Mouse (Mus musculus): ENCODE measurements around the gene Gse1. TPM values are rescaled to one million over a fixed set of nuclear protein-coding genes. Genes with fewer than 3 reads are reported as not detected.
"Not testable (repeated sequence)": the region's sequence is repeated elsewhere in the genome, so short reads cannot be mapped to it uniquely, and the experiment has no call there.

Gene Gse1
- polyA plus RNA-seq, 1 experiment = 17.1 TPM

DNA sequence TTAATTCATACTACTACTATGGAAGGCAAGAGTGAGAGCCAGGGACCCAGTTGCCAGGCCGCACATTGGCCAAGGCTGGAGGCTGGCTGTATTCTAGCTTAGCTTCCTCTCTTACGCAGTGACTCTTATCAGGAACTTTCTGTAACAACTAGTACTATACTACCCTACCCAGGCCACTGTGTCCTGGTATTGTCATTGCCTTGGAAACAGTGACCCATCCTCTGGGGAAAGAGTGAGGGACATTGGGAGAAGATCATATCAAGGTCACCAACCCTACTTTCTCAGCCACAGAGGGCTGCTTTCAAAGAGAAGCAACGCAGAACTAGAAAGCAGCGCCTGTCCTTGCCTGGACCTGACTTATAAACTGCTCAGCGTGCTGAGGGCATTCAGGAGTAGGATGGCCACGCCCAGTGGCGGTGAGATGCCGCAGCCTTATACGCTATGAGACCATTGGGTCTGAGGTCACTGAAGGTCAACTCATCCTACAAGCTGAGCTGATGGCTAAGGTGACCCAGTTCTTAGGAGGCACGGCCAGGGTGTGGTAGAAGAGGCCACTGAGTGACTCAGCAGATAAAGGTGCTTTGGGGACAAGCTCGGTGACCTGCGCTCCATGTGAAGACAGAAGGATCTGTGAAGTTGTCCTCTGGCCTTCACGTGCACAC, 100.2 kb downstream of the Gse1 start:
- Histone ChIP-seq H3K27me3 (ENCODE audit: control insufficient read depth) (no peaks in the 10 kb centered on the region; the same call in 1 of the 2 replicates), H3K9me3 (ENCODE audit: control insufficient read depth, low read length) (no peaks in the 10 kb centered on the region), H3K4me1 (ENCODE audit: control insufficient read depth) (peaks cover 63% of the 10 kb centered on the region), H3K36me3 (ENCODE audit: control insufficient read depth) (no peaks in the 10 kb centered on the region), H3K4me3 (replicated peaks) (no peak overlapping the region)
- TF ChIP-seq GATA1 (IDR thresholded peaks at IDR 0.05; ENCODE audit: low read length) (no peak), TAL1 (IDR thresholded peaks at IDR 0.05; ENCODE audit: low read length) (no peak)

DNA sequence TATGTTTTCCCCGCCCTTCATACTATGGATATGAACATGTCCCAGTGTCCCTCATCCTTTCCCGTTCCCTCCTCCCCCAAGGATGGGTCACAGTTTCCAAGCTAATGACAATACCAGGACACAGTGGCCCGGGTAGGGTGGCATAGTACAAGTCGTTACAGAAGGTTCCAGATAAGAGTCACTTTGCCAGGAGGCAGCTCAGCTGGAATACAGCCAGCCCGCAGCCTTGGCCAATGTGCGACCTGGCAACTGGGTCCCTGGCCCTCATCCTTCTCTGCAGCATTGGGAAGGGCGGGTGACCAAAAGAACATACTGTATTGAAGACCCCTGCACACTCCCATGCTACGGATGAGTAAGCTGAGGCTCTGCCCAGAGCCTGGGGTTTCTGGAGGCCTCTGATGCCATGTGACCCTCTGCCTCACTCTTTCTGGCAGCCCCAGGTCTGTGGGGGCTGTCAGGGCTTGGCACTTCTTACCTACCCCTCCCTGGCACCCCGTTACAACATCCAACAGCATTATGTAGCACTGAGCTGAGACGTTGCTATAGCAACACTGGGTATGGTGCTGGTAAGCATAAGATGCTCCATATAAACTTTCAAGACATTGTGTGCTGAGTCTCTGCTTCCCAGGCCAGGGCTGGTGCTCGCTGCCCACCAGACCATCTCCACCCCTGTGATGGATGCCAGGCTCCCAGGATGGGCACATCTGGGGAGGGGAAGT, 100.9 kb downstream of the Gse1 start:
- TF ChIP-seq GATA1 (IDR thresholded peaks at IDR 0.05; ENCODE audit: low read length) (no peak), TAL1 (IDR thresholded peaks at IDR 0.05; ENCODE audit: low read length) (no peak)
- Histone ChIP-seq H3K27me3 (ENCODE audit: control insufficient read depth) (no peaks in the 10 kb centered on the region; the same call in 1 of the 2 replicates), H3K9me3 (ENCODE audit: control insufficient read depth, low read length) (no peaks in the 10 kb centered on the region), H3K4me3 (replicated peaks) (no peak overlapping the region), H3K4me1 (ENCODE audit: control insufficient read depth) (peaks cover 65% of the 10 kb centered on the region), H3K36me3 (ENCODE audit: control insufficient read depth) (no peaks in the 10 kb centered on the region)

DNA sequence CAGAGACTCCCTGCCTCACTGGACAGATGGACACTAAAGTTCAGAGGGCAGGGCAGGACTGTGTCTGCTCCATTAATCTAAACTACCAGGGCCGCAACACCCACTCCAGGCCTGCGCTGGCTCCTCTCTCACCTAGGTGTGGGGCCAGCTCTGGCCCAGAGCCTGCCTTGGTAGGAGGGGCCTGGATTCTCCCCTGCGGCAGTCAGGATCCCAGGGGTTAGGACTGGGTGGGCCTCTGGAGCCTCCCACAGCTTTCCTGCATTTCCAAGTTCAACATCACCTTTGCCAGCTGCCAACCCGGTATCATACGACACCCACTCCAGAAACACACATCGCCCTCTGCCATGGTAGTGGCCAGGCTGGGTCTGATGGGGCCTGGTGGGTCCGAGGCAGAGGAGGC, 102.8 kb downstream of the Gse1 start:
- H3K36me3 ChIP-seq (ENCODE audit: control insufficient read depth) = no peaks in the 10 kb centered on the region
- no peaks in the 10 kb centered on the region for H3K9me3 ChIP-seq (ENCODE audit: control insufficient read depth, low read length)
- no peak overlapping the region for H3K4me3 ChIP-seq (replicated peaks)
- H3K27me3 ChIP-seq (ENCODE audit: control insufficient read depth) = peaks cover 14% of the 10 kb centered on the region
- peaks cover 68% of the 10 kb centered on the region for H3K4me1 ChIP-seq (ENCODE audit: control insufficient read depth)
- TF ChIP-seq TAL1 (IDR thresholded peaks at IDR 0.05; ENCODE audit: low read length) (no peak), GATA1 (IDR thresholded peaks at IDR 0.05; ENCODE audit: low read length) (no peak)

DNA sequence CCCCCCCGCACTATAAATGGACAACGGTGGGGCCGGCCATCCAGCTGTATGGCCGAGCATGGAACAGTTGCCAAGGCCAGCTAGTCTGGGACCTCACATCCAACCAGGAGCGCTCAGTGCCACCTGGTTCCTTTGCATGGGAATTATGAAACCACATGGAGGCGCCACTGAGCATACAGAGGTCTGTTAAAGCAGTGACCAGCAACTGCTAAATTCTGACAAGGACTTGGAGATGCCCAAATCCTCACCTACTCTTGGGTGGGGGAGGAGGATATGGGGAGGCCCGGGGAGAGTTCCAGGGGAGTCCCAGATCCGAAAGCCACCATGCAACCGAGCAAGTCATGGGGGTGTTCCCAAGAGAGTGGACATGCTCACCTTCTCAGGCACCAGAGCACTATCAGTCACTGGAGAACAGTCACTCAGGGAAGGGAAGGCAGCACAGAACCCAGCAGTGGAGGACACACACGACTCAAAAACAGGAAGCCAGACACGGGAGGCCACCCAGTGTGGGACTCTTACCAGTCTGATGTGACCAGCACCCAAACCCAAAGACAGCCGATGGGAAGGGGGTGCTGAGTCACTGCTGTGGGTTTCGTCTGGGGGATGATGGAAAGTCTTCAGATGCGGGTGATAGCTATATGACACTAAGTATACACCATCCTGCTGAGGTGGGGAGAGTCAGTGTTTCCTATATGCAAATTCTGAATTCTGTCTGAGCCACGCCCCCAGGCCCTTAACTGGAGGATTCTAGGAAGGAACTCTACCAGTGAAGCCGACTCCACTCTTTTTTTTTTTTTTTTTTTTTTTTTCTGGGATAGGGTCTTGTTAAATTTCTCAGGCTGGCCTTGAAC, 104.3 kb downstream of the Gse1 start:
- H3K4me3 ChIP-seq (replicated peaks) = no peak overlapping the region
- no peaks in the 10 kb centered on the region for H3K36me3 ChIP-seq (ENCODE audit: control insufficient read depth)
- H3K4me1 ChIP-seq (ENCODE audit: control insufficient read depth) = peaks cover 68% of the 10 kb centered on the region

GRCm38 (mm10) chr8:120333681-120334080, 105.4 kb downstream of the Gse1 start:
- no peak for TF ChIP-seq TAL1 (IDR thresholded peaks at IDR 0.05; ENCODE audit: low read length)
- no peak for TF ChIP-seq GATA1 (IDR thresholded peaks at IDR 0.05; ENCODE audit: low read length)
- peaks cover 61% of the 10 kb centered on the region for H3K4me1 ChIP-seq (ENCODE audit: control insufficient read depth)
- H3K27me3 ChIP-seq (ENCODE audit: control insufficient read depth) = peaks cover 21% of the 10 kb centered on the region
- no peaks in the 10 kb centered on the region for H3K36me3 ChIP-seq (ENCODE audit: control insufficient read depth)
- H3K4me3 ChIP-seq (replicated peaks) = no peak overlapping the region
- H3K9me3 ChIP-seq (ENCODE audit: control insufficient read depth, low read length) = peaks cover 3% of the 10 kb centered on the region

More for the DNA sequence above, 104.3 kb downstream of the Gse1 start:
- Histone ChIP-seq H3K9me3 (ENCODE audit: control insufficient read depth, low read length) (no peaks in the 10 kb centered on the region), H3K27me3 (ENCODE audit: control insufficient read depth) (peaks cover 20% of the 10 kb centered on the region)
- TF ChIP-seq TAL1 (IDR thresholded peaks at IDR 0.05; ENCODE audit: low read length) (no peak), GATA1 (IDR thresholded peaks at IDR 0.05; ENCODE audit: low read length) (no peak)

DNA sequence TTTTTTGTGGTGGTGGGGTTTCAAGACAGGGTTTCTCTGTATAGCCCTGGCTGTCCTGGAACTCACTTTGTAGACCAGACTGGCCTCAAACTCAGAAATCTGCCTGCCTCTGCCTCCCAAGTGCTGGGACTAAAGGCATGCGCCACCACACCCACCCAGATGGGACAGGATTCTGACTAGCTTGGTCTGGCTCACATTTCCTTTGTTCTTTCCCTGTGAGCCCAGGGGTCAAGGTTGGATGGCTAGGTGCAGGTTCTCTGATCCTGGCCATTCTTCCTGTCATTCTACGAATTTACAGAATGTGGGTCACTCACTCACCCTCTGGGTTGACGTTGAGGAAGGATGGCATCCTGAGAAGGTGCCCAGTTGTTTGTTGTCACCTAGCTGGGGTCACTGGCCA, 106.0 kb downstream of the Gse1 start:
- H3K4me3 ChIP-seq (replicated peaks) = not testable (repeated sequence)
- peaks cover 55% of the 10 kb centered on the region for H3K4me1 ChIP-seq (ENCODE audit: control insufficient read depth)
- peaks cover 21% of the 10 kb centered on the region for H3K27me3 ChIP-seq (ENCODE audit: control insufficient read depth)

GRCm38 (mm10) chr8:120334878-120335261, 106.6 kb downstream of the Gse1 start:
- no peak overlapping the region for H3K4me3 ChIP-seq (replicated peaks)
- H3K9me3 ChIP-seq (ENCODE audit: control insufficient read depth, low read length) = peaks cover 6% of the 10 kb centered on the region
- TF ChIP-seq TAL1 (IDR thresholded peaks at IDR 0.05; ENCODE audit: low read length) (no peak), GATA1 (IDR thresholded peaks at IDR 0.05; ENCODE audit: low read length) (no peak)
- peaks cover 21% of the 10 kb centered on the region for H3K27me3 ChIP-seq (ENCODE audit: control insufficient read depth)
- peaks cover 52% of the 10 kb centered on the region for H3K4me1 ChIP-seq (ENCODE audit: control insufficient read depth)
- H3K36me3 ChIP-seq (ENCODE audit: control insufficient read depth) = no peaks in the 10 kb centered on the region

More for the DNA sequence above, 106.0 kb downstream of the Gse1 start:
- not testable (repeated sequence) for H3K36me3 ChIP-seq (ENCODE audit: control insufficient read depth); H3K9me3 ChIP-seq (ENCODE audit: control insufficient read depth, low read length)

- TF ChIP-seq GATA1 (IDR thresholded peaks at IDR 0.05; ENCODE audit: low read length) = no peak
- no peak for TF ChIP-seq TAL1 (IDR thresholded peaks at IDR 0.05; ENCODE audit: low read length)
- Histone ChIP-seq H3K4me3 (replicated peaks) (peak overlapping the region; percentile 44), H3K9me3 (ENCODE audit: control insufficient read depth, low read length) (peaks cover 6% of the 10 kb centered on the region), H3K36me3 (ENCODE audit: control insufficient read depth) (no peaks in the 10 kb centered on the region), H3K4me1 (ENCODE audit: control insufficient read depth) (peaks cover 52% of the 10 kb centered on the region), H3K27me3 (ENCODE audit: control insufficient read depth) (peaks cover 21% of the 10 kb centered on the region)
Observed at GRCm38 (mm10) chr8:120335262-120336086, 107.2 kb downstream of the Gse1 start.
